Mouse (Mus musculus) ovary, postnatal 14 days (tissue): ENCODE data around the gene Foxo1.

Experiments
- DNase-seq: peaks from one replicate; pipeline ENCODE4 v3.0.0; 2022; ENCODE audit warnings: low spot score

The Foxo1 gene

GRCm38 (mm10) chr3:52308586-52309321, 40.6 kb downstream of the Foxo1 start:
- no peak for DNase-seq

GRCm38 (mm10) chr3:52320516-52321270, 52.6 kb downstream of the Foxo1 start:
- no peak for DNase-seq

- DNase-seq: no peak
Observed at GRCm38 (mm10) chr3:52322401-52323385, 54.6 kb downstream of the Foxo1 start.

GRCm38 (mm10) chr3:52325006-52325405, 56.9 kb downstream of the Foxo1 start:
- no peak for DNase-seq

- DNase-seq: no peak
Observed at GRCm38 (mm10) chr3:52326687-52327086, 58.6 kb downstream of the Foxo1 start.

- no peak for DNase-seq
Observed at GRCm38 (mm10) chr3:52327146-52327545, 59.0 kb downstream of the Foxo1 start.

- DNase-seq: no peak
Observed at GRCm38 (mm10) chr3:52331709-52332108, 63.6 kb downstream of the Foxo1 start.

- DNase-seq: no peak
Observed at GRCm38 (mm10) chr3:52338761-52339160, 70.6 kb downstream of the Foxo1 start.

- DNase-seq: no peak
Observed at GRCm38 (mm10) chr3:52340336-52341034, 72.3 kb downstream of the Foxo1 start.

GRCm38 (mm10) chr3:52342226-52342625, 74.1 kb downstream of the Foxo1 start:
- no peak for DNase-seq

GRCm38 (mm10) chr3:52342801-52343200, 74.7 kb downstream of the Foxo1 start:
- no peak for DNase-seq

- DNase-seq: no peak
Observed at GRCm38 (mm10) chr3:52343270-52344070, 75.3 kb downstream of the Foxo1 start.

- DNase-seq: no peak
Observed at GRCm38 (mm10) chr3:52345881-52346280, 77.7 kb downstream of the Foxo1 start.

- DNase-seq: no peak
Observed at GRCm38 (mm10) chr3:52346986-52347710, 79.0 kb downstream of the Foxo1 start.

GRCm38 (mm10) chr3:52347980-52348622, 80.0 kb downstream of the Foxo1 start:
- DNase-seq: no peak

- DNase-seq: no peak
Observed at GRCm38 (mm10) chr3:52350636-52351035, 82.5 kb downstream of the Foxo1 start.

GRCm38 (mm10) chr3:52351901-52352300, 83.8 kb downstream of the Foxo1 start:
- DNase-seq: no peak

- DNase-seq: no peak
Observed at GRCm38 (mm10) chr3:52354203-52354602, 86.1 kb downstream of the Foxo1 start.

GRCm38 (mm10) chr3:52357265-52357953, 89.3 kb downstream of the Foxo1 start:
- DNase-seq: no peak
